Mouse (Mus musculus): ENCODE data around the gene Gm128. TPM values are rescaled to one million over a fixed set of nuclear protein-coding genes. Genes with fewer than 3 reads are reported as not detected.
A peak's percentile ranks its signal among the peaks of the same experiment; 100 is the strongest.

Gm128 gene
- polyA plus RNA-seq, 1 experiment from 2014 or later = 0.49 TPM

GRCm38 (mm10) chr3:95239971-95240370 lies 1.4 kb downstream of the Gm128 start:
- no peak for ATAC-seq (ENCODE audit: insufficient number of reproducible peaks, insufficient read depth, low FRiP score, low TSS enrichment)
- Histone ChIP-seq H3K27ac (no peak overlapping the region), H3K9ac (no peak overlapping the region), H3K27me3 (no peaks in the 10 kb centered on the region), H3K9me3 (no peaks in the 10 kb centered on the region), H3K4me3 (no peak overlapping the region), H3K4me1 (peaks cover 5% of the 10 kb centered on the region; the same call in 1 of the 2 replicates), H3K4me2 (replicated peaks) (no peak overlapping the region), H3K36me3 (peaks cover 33% of the 10 kb centered on the region)
- 86% methylated on average over 12 of the region's 12 CpGs for WGBS

DNA sequence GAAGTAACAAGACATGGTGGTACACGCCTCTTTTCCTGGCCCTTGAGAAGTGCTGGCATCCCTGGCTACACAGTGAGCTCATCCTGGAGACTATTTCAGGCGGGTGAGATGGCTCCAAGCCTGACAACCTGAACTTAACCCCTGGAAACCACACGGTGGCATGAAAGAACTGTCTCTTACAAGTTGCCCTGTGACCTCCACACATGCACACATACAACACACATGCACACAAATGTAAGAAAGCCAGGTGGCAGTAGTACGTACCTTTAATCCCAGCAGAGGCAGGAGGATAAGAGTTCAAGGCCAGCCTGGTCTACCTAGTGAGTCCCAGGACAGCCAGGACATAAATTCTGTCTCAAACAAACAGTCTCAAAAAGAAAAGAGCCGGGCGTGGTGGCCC lies 2.4 kb downstream of the Gm128 start:
- H3K36me3 ChIP-seq = peaks cover 42% of the 10 kb centered on the region
- H3K4me1 ChIP-seq = peaks cover 5% of the 10 kb centered on the region; the same call in 1 of the 2 replicates
- no peak for ATAC-seq (ENCODE audit: insufficient number of reproducible peaks, insufficient read depth, low FRiP score, low TSS enrichment)
- no peak overlapping the region for H3K4me2 ChIP-seq (replicated peaks)
- H3K27ac ChIP-seq = no peak overlapping the region
- 88% methylated on average over 6 of the region's 6 CpGs for WGBS
- no peak overlapping the region for H3K4me3 ChIP-seq
- H3K27me3 ChIP-seq = no peaks in the 10 kb centered on the region
- H3K9ac ChIP-seq = no peak overlapping the region
- H3K9me3 ChIP-seq = no peaks in the 10 kb centered on the region

- Histone ChIP-seq H3K4me3 (no peak overlapping the region), H3K4me2 (replicated peaks) (no peak overlapping the region), H3K27ac (no peak overlapping the region), H3K9ac (no peak overlapping the region), H3K27me3 (no peaks in the 10 kb centered on the region), H3K36me3 (peaks cover 56% of the 10 kb centered on the region), H3K9me3 (no peaks in the 10 kb centered on the region), H3K4me1 (peaks cover 5% of the 10 kb centered on the region; the same call in 1 of the 2 replicates)
- no peak for ATAC-seq (ENCODE audit: insufficient number of reproducible peaks, insufficient read depth, low FRiP score, low TSS enrichment)
- WGBS = 87% methylated on average over 8 of the region's 8 CpGs
Measured at GRCm38 (mm10) chr3:95237541-95238099, 3.8 kb downstream of the Gm128 start.

DNA sequence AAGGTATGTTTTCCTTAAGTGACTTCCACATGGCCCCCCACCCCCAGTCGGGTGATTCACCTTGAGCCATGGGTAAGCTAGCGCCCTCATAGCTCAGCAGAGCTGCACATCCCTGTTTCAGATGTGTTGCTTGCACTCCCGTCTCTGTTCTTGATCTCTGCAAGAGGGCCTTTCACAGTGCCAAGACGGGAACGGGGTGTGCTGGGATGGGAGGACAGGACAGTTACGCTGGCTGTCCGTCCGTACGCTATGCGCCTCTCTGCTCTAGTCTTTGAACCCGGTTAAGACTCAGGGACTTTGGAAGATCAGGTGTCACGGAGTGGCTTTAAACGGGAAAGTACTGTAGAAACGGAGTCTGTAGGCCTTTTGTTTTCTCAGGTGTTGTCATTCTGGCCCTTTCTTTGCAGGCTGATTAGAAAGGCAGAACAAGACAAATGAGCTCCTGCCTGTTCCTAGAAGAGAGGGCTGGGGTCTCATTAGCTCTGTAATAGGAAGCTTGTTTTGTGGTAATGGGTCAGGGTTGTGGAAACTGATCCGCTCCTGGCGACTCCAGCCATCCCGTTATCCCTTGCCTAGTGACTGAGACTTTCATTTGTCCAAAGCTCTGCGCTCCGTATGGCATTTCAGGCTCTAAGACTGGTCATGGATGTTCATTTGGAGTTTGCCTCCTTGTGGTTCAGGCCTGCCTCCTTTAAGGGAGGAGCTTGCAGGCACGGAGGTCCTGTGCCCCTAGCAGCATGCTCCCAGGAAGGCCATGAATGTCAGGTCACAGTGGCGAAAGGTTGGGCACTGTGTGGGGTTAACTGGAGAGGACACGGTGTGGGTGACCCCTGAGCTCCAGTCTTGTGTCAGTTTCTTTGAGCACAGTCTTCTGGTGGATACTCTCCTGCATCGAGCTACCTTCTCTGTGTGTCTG lies 5.8 kb downstream of the Gm128 start:
- H3K36me3 ChIP-seq = peaks cover 66% of the 10 kb centered on the region
- H3K27ac ChIP-seq = peak overlapping the region; percentile 41; the same call in 1 of the 2 replicates

GRCm38 (mm10) chr3:95233303-95233980 lies 8.0 kb downstream of the Gm128 start:
- Histone ChIP-seq H3K27ac (no peak overlapping the region), H3K27me3 (no peaks in the 10 kb centered on the region), H3K9me3 (no peaks in the 10 kb centered on the region), H3K9ac (no peak overlapping the region), H3K36me3 (peaks cover 62% of the 10 kb centered on the region), H3K4me2 (replicated peaks) (no peak overlapping the region), H3K4me1 (peaks cover 29% of the 10 kb centered on the region), H3K4me3 (no peak overlapping the region)
- 88% methylated on average over 16 of the region's 16 CpGs for WGBS
- ATAC-seq (ENCODE audit: insufficient number of reproducible peaks, insufficient read depth, low FRiP score, low TSS enrichment) = no peak

More for the DNA sequence above, 5.8 kb downstream of the Gm128 start:
- WGBS = 59% methylated on average over 23 of the region's 23 CpGs
- Histone ChIP-seq H3K4me1 (peaks cover 18% of the 10 kb centered on the region), H3K27me3 (no peaks in the 10 kb centered on the region), H3K9ac (no peak overlapping the region), H3K4me3 (no peak overlapping the region), H3K4me2 (replicated peaks) (no peak overlapping the region), H3K9me3 (no peaks in the 10 kb centered on the region)
- no peak for ATAC-seq (ENCODE audit: insufficient number of reproducible peaks, insufficient read depth, low FRiP score, low TSS enrichment)

- Histone ChIP-seq H3K27ac (no peak overlapping the region), H3K27me3 (no peaks in the 10 kb centered on the region), H3K36me3 (peaks cover 56% of the 10 kb centered on the region), H3K4me2 (replicated peaks) (no peak overlapping the region), H3K4me3 (no peak overlapping the region), H3K4me1 (peaks cover 29% of the 10 kb centered on the region), H3K9ac (no peak overlapping the region), H3K9me3 (no peaks in the 10 kb centered on the region)
- no peak for ATAC-seq (ENCODE audit: insufficient number of reproducible peaks, insufficient read depth, low FRiP score, low TSS enrichment)
- 91% methylated on average over 7 of the region's 7 CpGs for WGBS
Measured at GRCm38 (mm10) chr3:95232771-95233170, 8.6 kb downstream of the Gm128 start.

DNA sequence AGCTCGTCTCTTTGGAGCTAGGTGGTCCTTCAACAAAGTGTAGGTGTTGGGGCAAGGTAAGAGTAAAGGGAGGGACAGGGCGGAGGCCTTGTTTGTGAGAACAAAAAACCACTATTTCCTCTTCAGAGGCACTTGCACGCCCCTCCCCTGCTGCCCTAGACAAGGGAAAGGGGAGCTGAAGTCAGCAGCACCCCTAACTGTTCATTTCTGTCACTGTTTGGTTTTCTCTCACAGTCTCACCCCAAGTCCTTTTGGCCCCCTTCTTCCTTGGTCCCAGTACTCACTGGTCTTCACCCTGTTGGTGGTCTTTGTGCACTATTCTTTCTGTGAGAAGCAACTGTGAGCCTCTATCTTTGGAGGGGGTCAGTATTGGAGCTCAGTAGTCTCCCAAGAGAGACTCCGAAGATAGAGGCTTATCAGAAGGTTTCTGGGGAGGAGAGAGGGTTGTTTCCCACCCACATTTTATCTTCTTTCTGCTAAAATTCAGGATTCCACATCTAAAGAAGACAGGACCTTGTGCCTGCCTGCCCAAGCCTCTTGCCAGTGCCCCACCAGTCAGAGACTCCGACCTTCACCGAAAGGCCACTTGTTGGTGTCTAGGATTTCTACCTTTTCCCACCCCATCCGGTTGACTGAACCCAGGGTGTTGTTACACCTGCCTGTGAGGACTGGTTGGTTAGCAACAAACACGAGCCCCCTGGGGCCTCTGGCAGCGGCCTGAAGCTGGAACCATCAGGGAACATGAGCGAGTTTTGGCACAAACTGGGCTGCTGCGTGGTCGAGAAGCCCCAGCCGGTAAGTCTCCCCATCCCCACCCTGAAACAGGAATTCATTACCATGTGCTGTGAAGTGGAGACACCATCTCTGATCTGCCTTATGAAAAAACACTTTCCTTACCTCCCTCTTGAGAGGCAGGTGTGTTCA lies 9.8 kb downstream of the Gm128 start, which contains the start of gene Mllt11:
Gene Mllt11 (minus strand): TSS at position 874 of the 924 bp plus-strand sequence.
- Histone ChIP-seq H3K27me3 (no peaks in the 10 kb centered on the region), H3K4me2 (replicated peaks) (peak within 1 kb of the TSS; percentile 79), H3K9me3 (no peaks in the 10 kb centered on the region), H3K27ac (peak within 1 kb of the TSS; percentile 95), H3K4me1 (peaks cover 36% of the 10 kb centered on the region), H3K36me3 (peaks cover 48% of the 10 kb centered on the region), H3K4me3 (peak within 1 kb of the TSS; percentile 80; the same call in 1 of the 2 replicates), H3K9ac (peak within 1 kb of the TSS; percentile 92)
- WGBS = 83% methylated on average over 13 of the region's 13 CpGs
- ATAC-seq (ENCODE audit: insufficient number of reproducible peaks, insufficient read depth, low FRiP score, low TSS enrichment) = no peak

- H3K27ac ChIP-seq = peak overlapping the region; percentile 95
- peak overlapping the region; percentile 79 for H3K4me2 ChIP-seq (replicated peaks)
- peak overlapping the region; percentile 80 for H3K4me3 ChIP-seq
- peak overlapping the region; percentile 92 for H3K9ac ChIP-seq
- H3K9me3 ChIP-seq = no peaks in the 10 kb centered on the region
- ATAC-seq (ENCODE audit: insufficient number of reproducible peaks, insufficient read depth, low FRiP score, low TSS enrichment) = no peak
- WGBS = 39% methylated on average over 8 of the region's 8 CpGs
- peaks cover 39% of the 10 kb centered on the region for H3K4me1 ChIP-seq
- H3K27me3 ChIP-seq = no peaks in the 10 kb centered on the region
- H3K36me3 ChIP-seq = peaks cover 42% of the 10 kb centered on the region
Measured at GRCm38 (mm10) chr3:95230495-95231297, 10.7 kb downstream of the Gm128 start.

DNA sequence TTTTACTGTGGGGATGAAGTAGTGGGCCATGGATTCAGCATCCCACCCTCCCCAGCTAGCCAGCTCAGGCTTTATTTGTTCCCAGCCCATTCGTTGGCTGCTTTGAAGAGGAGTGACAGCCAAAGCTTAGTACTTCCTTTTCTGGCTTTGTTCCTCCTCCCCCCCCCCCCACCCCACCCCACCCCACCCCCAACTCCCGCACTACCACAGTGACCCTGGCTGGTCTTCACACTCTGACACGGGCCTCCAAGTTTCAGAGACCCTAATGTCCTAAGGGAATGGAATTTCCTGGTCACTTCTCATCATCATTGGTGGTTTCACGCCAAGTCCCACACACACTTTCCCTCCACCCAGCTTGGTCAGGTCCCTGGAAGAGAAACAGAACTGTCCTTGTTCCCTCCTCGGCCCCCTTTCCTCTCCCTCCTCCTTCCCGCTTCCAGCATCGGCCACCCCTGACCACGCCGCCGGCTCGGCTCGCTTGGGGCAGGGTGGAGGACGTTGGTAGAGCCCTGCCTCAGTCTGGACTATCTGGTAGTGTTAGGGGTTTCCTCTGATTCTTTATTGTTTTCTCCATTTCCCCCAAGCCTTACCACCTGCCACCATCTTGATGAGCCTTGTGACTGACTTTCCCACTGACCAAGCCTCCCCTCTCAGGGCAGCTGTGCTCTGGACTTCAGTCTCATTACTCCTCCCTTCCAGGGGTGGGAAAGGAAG lies 11.5 kb downstream of the Gm128 start:
- peak overlapping the region; percentile 95 for H3K27ac ChIP-seq
- H3K4me2 ChIP-seq (replicated peaks) = peak overlapping the region; percentile 79
- H3K36me3 ChIP-seq = peaks cover 41% of the 10 kb centered on the region
- WGBS = 2% methylated on average over 13 of the region's 13 CpGs
- H3K9ac ChIP-seq = peak overlapping the region; percentile 92
- H3K4me3 ChIP-seq = peak overlapping the region; percentile 80
- no peaks in the 10 kb centered on the region for H3K9me3 ChIP-seq
- peak; percentile 39; the same call in 1 of the 2 replicates for ATAC-seq (ENCODE audit: insufficient number of reproducible peaks, insufficient read depth, low FRiP score, low TSS enrichment)
- H3K4me1 ChIP-seq = peaks cover 33% of the 10 kb centered on the region
- H3K27me3 ChIP-seq = no peaks in the 10 kb centered on the region

Data from embryonic facial prominence, embryonic 12.5 days (tissue).